Mouse (Mus musculus): Measurements from ENCODE around the gene Elp1. TPM values are rescaled to one million over a fixed set of nuclear protein-coding genes. Genes with fewer than 3 reads are reported as not detected.

The Elp1 gene
- polyA plus RNA-seq, 1 experiment from 2014 or later: 72.9 TPM

DNA sequence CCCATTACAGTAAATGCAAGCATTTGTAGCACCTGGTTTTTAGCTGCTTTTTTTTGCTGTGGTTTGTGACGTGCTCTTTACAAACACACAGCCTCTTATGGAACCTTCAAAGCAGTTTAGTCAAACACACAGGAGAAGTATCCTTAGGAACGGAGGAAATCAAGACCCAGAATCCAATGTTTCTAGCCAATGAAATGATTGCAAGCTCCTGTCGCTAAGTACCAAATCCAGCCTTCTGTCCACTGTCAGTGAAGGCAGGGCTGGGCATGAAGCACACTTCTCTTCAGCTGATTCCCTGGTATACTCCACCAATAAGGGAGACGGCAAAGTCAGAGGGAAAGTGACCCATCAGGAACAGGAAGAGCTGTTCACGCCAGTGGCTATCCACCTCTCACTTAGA lies 46.1 kb downstream of the Elp1 start:
- ATAC-seq (ENCODE audit: low FRiP score, low TSS enrichment): no peak
- WGBS: 93% methylated on average over 5 of the region's 5 CpGs
- Histone ChIP-seq H3K36me3 (ENCODE audit: control insufficient read depth, insufficient read depth, low read length) (peaks cover 91% of the 10 kb centered on the region), H3K4me2 (replicated peaks; ENCODE audit: low read depth, low read length) (no peak overlapping the region), H3K4me3 (ENCODE audit: low read length) (no peak overlapping the region), H3K27me3 (ENCODE audit: control insufficient read depth, insufficient read depth, low read length) (no peaks in the 10 kb centered on the region), H3K27ac (ENCODE audit: low read depth, low read length) (no peak overlapping the region), H3K9ac (ENCODE audit: low read depth, low read length) (no peak overlapping the region), H3K4me1 (ENCODE audit: control insufficient read depth, insufficient read depth, low read length) (no peaks in the 10 kb centered on the region), H3K9me3 (ENCODE audit: control insufficient read depth, low read length) (no peaks in the 10 kb centered on the region)

DNA sequence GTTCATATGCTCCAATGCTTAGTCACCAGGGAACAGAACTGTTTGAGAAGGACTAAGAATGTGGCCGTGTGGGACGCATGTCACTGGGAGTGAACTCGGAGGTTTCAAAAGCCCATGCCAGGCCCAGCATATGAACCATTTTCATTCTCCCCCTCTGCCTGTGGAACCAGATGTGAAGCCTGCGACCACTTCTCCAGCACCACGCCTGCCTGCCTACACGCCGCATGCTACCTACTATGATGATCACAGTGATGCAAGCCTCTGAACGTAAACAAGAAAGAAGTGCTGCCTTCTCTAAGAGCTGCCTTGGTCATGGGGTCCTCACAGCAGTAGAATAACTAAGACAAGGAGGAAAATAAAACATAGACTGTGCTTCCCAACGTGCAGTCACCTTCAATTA lies 54.7 kb downstream of the Elp1 start:
- Histone ChIP-seq H3K9me3 (ENCODE audit: control insufficient read depth, low read length) (no peaks in the 10 kb centered on the region), H3K27me3 (ENCODE audit: control insufficient read depth, insufficient read depth, low read length) (no peaks in the 10 kb centered on the region), H3K9ac (ENCODE audit: low read depth, low read length) (no peak overlapping the region), H3K36me3 (ENCODE audit: control insufficient read depth, insufficient read depth, low read length) (peaks cover 37% of the 10 kb centered on the region), H3K4me2 (replicated peaks; ENCODE audit: low read depth, low read length) (no peak overlapping the region), H3K4me3 (ENCODE audit: low read length) (no peak overlapping the region), H3K27ac (ENCODE audit: low read depth, low read length) (no peak overlapping the region), H3K4me1 (ENCODE audit: control insufficient read depth, insufficient read depth, low read length) (no peaks in the 10 kb centered on the region)
- WGBS: 96% methylated on average over 9 of the region's 9 CpGs
- no peak for ATAC-seq (ENCODE audit: low FRiP score, low TSS enrichment)

DNA sequence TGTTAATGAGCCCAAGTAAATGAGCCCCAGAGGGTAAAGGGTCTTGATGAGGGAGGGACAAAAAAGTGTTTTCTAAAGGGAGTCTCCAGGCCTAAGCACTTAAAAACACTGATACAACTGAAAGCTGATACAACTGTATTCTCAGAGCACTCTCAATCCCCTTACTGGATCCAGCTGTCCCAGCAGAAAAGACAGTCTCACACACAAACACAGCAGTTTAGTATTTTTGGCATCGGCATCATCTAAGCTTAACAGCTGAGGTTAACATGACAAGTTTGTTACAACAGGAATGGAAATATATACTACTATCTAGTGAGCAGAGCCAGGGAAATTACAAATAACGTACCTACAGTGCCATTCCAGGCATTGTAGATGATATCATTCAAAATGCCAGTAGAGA lies 55.8 kb downstream of the Elp1 start:
- ATAC-seq (ENCODE audit: low FRiP score, low TSS enrichment): no peak
- no peak overlapping the region for H3K9ac ChIP-seq (ENCODE audit: low read depth, low read length)
- no peak overlapping the region for H3K27ac ChIP-seq (ENCODE audit: low read depth, low read length)
- peaks cover 29% of the 10 kb centered on the region for H3K36me3 ChIP-seq (ENCODE audit: control insufficient read depth, insufficient read depth, low read length)
- WGBS: 83% methylated on average over 2 of the region's 2 CpGs
- no peaks in the 10 kb centered on the region for H3K4me1 ChIP-seq (ENCODE audit: control insufficient read depth, insufficient read depth, low read length)
- no peaks in the 10 kb centered on the region for H3K27me3 ChIP-seq (ENCODE audit: control insufficient read depth, insufficient read depth, low read length)
- no peak overlapping the region for H3K4me2 ChIP-seq (replicated peaks; ENCODE audit: low read depth, low read length)
- no peak overlapping the region for H3K4me3 ChIP-seq (ENCODE audit: low read length)
- no peaks in the 10 kb centered on the region for H3K9me3 ChIP-seq (ENCODE audit: control insufficient read depth, low read length)

GRCm38 (mm10) chr4:56743363-56744195 lies 58.6 kb downstream of the Elp1 start, which contains the start of gene Actl7a:
TSS of gene Actl7a (plus strand) at chr4:56743413.
- H3K9me3 ChIP-seq (ENCODE audit: control insufficient read depth, low read length): no peaks in the 10 kb centered on the region
- no peak for ATAC-seq (ENCODE audit: low FRiP score, low TSS enrichment)
- no peak within 1 kb of the TSS for H3K27ac ChIP-seq (ENCODE audit: low read depth, low read length)
- no peaks in the 10 kb centered on the region for H3K4me1 ChIP-seq (ENCODE audit: control insufficient read depth, insufficient read depth, low read length)
- H3K36me3 ChIP-seq (ENCODE audit: control insufficient read depth, insufficient read depth, low read length): peaks cover 8% of the 10 kb centered on the region; the same call in 1 of the 2 replicates
- no peak within 1 kb of the TSS for H3K9ac ChIP-seq (ENCODE audit: low read depth, low read length)
- H3K4me2 ChIP-seq (replicated peaks; ENCODE audit: low read depth, low read length): no peak within 1 kb of the TSS
- no peaks in the 10 kb centered on the region for H3K27me3 ChIP-seq (ENCODE audit: control insufficient read depth, insufficient read depth, low read length)
- no peak within 1 kb of the TSS for H3K4me3 ChIP-seq (ENCODE audit: low read length)
- 95% methylated on average over 21 of the region's 21 CpGs for WGBS

- no peaks in the 10 kb centered on the region for H3K27me3 ChIP-seq (ENCODE audit: control insufficient read depth, insufficient read depth, low read length)
- no peaks in the 10 kb centered on the region for H3K9me3 ChIP-seq (ENCODE audit: control insufficient read depth, low read length)
- H3K4me3 ChIP-seq (ENCODE audit: low read length): no peak overlapping the region
- WGBS: 86% methylated on average over 4 of the region's 4 CpGs
- no peak overlapping the region for H3K9ac ChIP-seq (ENCODE audit: low read depth, low read length)
- H3K4me1 ChIP-seq (ENCODE audit: control insufficient read depth, insufficient read depth, low read length): no peaks in the 10 kb centered on the region
- ATAC-seq (ENCODE audit: low FRiP score, low TSS enrichment): no peak
- H3K27ac ChIP-seq (ENCODE audit: low read depth, low read length): no peak overlapping the region
- no peak overlapping the region for H3K4me2 ChIP-seq (replicated peaks; ENCODE audit: low read depth, low read length)
- H3K36me3 ChIP-seq (ENCODE audit: control insufficient read depth, insufficient read depth, low read length): peaks cover 7% of the 10 kb centered on the region; the same call in 1 of the 2 replicates
These were observed 59.4 kb downstream of the Elp1 start for GRCm38 (mm10) chr4:56742698-56743097.

DNA sequence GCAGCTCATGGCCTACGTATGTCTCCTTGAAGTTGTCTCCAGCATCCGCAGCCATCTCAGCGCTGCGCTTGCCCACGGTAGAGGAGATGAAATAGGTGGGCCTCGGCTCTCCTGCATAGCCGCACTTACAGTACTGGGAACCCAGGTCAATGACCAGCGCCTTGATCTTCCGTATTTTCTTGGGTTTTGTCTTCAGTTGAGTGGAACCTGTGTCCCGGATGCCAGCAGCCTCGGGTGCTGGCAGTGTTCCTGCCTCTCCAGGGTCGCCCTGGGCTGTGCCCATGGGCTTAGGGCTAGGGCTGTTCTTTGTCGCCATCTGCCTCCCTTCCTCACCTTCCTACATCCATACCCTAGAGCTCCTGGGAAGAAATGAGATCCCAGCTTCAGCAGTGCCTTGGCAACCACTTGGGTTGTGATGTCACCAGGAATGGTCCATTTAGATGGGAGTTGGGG lies 61.1 kb downstream of the Elp1 start, which contains the start of gene Actl7b:
Gene Actl7b (minus strand): TSS at position 403 of the 453 bp plus-strand sequence.
- Histone ChIP-seq H3K27me3 (ENCODE audit: control insufficient read depth, insufficient read depth, low read length) (no peaks in the 10 kb centered on the region), H3K9ac (ENCODE audit: low read depth, low read length) (no peak within 1 kb of the TSS), H3K4me3 (ENCODE audit: low read length) (no peak within 1 kb of the TSS), H3K9me3 (ENCODE audit: control insufficient read depth, low read length) (no peaks in the 10 kb centered on the region), H3K36me3 (ENCODE audit: control insufficient read depth, insufficient read depth, low read length) (no peaks in the 10 kb centered on the region), H3K4me2 (replicated peaks; ENCODE audit: low read depth, low read length) (no peak within 1 kb of the TSS), H3K27ac (ENCODE audit: low read depth, low read length) (no peak within 1 kb of the TSS), H3K4me1 (ENCODE audit: control insufficient read depth, insufficient read depth, low read length) (no peaks in the 10 kb centered on the region)
- 95% methylated on average over 13 of the region's 13 CpGs for WGBS
- no peak for ATAC-seq (ENCODE audit: low FRiP score, low TSS enrichment)

- H3K27me3 ChIP-seq (ENCODE audit: control insufficient read depth, insufficient read depth, low read length): no peaks in the 10 kb centered on the region
These were observed 61.5 kb downstream of the Elp1 start for GRCm38 (mm10) chr4:56740611-56741010.

DNA sequence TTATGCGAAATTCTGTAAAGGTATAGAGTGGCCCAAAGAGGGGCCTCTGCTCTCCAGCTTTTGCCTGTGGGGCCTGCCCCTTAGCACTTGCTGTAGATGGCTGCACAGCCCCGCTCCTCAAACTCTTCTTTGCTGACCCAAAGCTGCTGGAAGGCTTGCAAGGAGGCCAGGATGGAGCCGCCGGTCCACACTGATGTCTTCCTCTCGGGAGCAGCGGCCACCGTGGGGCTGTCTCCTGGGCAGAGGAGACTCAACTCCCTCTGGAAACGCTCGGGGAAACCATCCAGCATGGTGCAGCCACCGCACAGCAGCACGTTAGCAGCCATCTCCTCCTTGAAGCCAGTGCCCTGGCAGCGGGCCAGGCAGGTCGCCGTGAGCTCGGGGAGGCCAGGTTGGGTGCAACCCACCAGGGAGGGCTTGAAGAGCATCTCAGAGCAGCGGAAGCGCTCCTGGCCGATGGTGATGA lies 62.1 kb downstream of the Elp1 start, which contains the start of gene Gm26657:
Gene Gm26657 (plus strand): TSS at position 51 of the 466 bp plus-strand sequence.
- WGBS: 93% methylated on average over 18 of the region's 18 CpGs
- H3K36me3 ChIP-seq (ENCODE audit: control insufficient read depth, insufficient read depth, low read length): no peaks in the 10 kb centered on the region
- H3K4me3 ChIP-seq (ENCODE audit: low read length): no peak within 1 kb of the TSS
- H3K27ac ChIP-seq (ENCODE audit: low read depth, low read length): no peak within 1 kb of the TSS
- H3K4me2 ChIP-seq (replicated peaks; ENCODE audit: low read depth, low read length): no peak within 1 kb of the TSS
- no peak for ATAC-seq (ENCODE audit: low FRiP score, low TSS enrichment)
- H3K4me1 ChIP-seq (ENCODE audit: control insufficient read depth, insufficient read depth, low read length): no peaks in the 10 kb centered on the region
- no peak within 1 kb of the TSS for H3K9ac ChIP-seq (ENCODE audit: low read depth, low read length)
- H3K27me3 ChIP-seq (ENCODE audit: control insufficient read depth, insufficient read depth, low read length): no peaks in the 10 kb centered on the region
- H3K9me3 ChIP-seq (ENCODE audit: control insufficient read depth, low read length): no peaks in the 10 kb centered on the region

More at GRCm38 (mm10) chr4:56740611-56741010, 61.5 kb downstream of the Elp1 start:
- no peak for ATAC-seq (ENCODE audit: low FRiP score, low TSS enrichment)
- Histone ChIP-seq H3K9me3 (ENCODE audit: control insufficient read depth, low read length) (no peaks in the 10 kb centered on the region), H3K4me2 (replicated peaks; ENCODE audit: low read depth, low read length) (no peak overlapping the region), H3K27ac (ENCODE audit: low read depth, low read length) (no peak overlapping the region), H3K36me3 (ENCODE audit: control insufficient read depth, insufficient read depth, low read length) (no peaks in the 10 kb centered on the region), H3K9ac (ENCODE audit: low read depth, low read length) (no peak overlapping the region), H3K4me3 (ENCODE audit: low read length) (no peak overlapping the region), H3K4me1 (ENCODE audit: control insufficient read depth, insufficient read depth, low read length) (no peaks in the 10 kb centered on the region)
- WGBS: 96% methylated on average over 20 of the region's 20 CpGs

- H3K27me3 ChIP-seq (ENCODE audit: control insufficient read depth, insufficient read depth, low read length): no peaks in the 10 kb centered on the region
- H3K4me1 ChIP-seq (ENCODE audit: control insufficient read depth, insufficient read depth, low read length): no peaks in the 10 kb centered on the region
- H3K27ac ChIP-seq (ENCODE audit: low read depth, low read length): no peak overlapping the region
- no peak overlapping the region for H3K9ac ChIP-seq (ENCODE audit: low read depth, low read length)
- H3K4me3 ChIP-seq (ENCODE audit: low read length): no peak overlapping the region
- no peaks in the 10 kb centered on the region for H3K36me3 ChIP-seq (ENCODE audit: control insufficient read depth, insufficient read depth, low read length)
- no peaks in the 10 kb centered on the region for H3K9me3 ChIP-seq (ENCODE audit: control insufficient read depth, low read length)
- H3K4me2 ChIP-seq (replicated peaks; ENCODE audit: low read depth, low read length): no peak overlapping the region
- 61% methylated on average over 8 of the region's 8 CpGs for WGBS
- no peak for ATAC-seq (ENCODE audit: low FRiP score, low TSS enrichment)
These were observed 76.3 kb downstream of the Elp1 start for GRCm38 (mm10) chr4:56725839-56726238.

Measured in kidney, embryonic 14.5 days (tissue).